In the genomic region with DNA sequence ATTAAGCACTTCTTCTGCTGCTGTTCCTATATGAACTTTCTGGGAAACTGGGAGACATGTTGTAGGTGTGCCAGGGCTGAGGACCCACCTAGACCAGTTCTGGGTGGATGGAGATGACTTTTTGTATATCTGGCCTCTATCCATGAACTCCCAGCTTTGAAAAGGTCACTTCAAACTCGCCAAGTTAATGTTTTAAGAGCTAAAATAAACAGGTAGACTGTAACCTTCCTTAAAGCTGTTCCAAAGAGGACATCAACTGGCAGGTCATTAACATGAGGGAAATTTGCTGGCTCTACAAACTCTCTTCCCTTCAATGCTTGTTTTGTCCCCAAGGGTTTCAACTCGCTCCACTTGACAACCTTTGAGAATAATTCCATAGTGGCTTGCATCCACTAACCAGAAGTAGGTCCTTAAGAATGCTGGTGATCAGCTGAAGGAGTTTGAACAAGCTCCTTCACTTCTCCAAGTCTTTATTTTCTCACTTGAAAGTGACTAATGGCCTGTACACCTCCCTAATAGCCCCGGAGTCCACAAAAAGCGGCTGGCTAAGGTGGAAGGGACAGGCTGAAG, we compare ENCODE assay signal across 31 mouse cellular contexts.
DNase-seq lines count a peak whose midpoint lies in the region; ATAC-seq lines count a peak whose summit lies in the region.
"Had no signal": no experiment of that assay in that cellular context is flagged by ENCODE, and none has a peak within 500 bp of the region (broad histone marks: within the 10 kb centered on the region; RNA-seq: fewer than 3 reads in every experiment).

No protein-coding gene starts in this region.

- H3K4me1 ChIP-seq in lung, embryonic 15.5 days: peaks cover 3% of the 10 kb centered on the region; the same call in 1 of the 2 replicates
- H3K4me1 ChIP-seq: embryonic facial prominence, embryonic 13.5 days; forebrain, embryonic 10.5 days; forebrain, embryonic 13.5 days; heart, embryonic 10.5 days; heart, embryonic 13.5 days had no signal

- no peak overlapping the region for H3K9ac ChIP-seq in lung, embryonic 15.5 days
- H3K9ac ChIP-seq: embryonic facial prominence, embryonic 13.5 days; forebrain, embryonic 13.5 days; heart, embryonic 13.5 days; hindbrain, embryonic 14.5 days had no signal

- peak; percentile 75 for DNase-seq in kidney, adult 9 months
- DNase-seq in kidney, adult 8-10 months: no peak
- peak; percentile 17 to 62 for DNase-seq in lung, adult 18-20 months
- DNase-seq in lung, postnatal 14 days: no peak
- peak; percentile 70 for DNase-seq in lung, postnatal 25 days (ENCODE audit: low spot score)
- no peak for DNase-seq in adrenal gland, adult 2 months
- DNase-seq: adrenal gland, postnatal 25 days; B cell, adult 2 months; cerebellum, adult 11-12 months; cerebellum, adult 8-10 months; cerebellum, postnatal 10 days; cerebellum, postnatal 36 days; embryo, embryonic 11 days; gastrocnemius, postnatal 25 days; heart, adult 18-20 months; heart, postnatal 14 days; heart, postnatal 4 days had no signal

- peaks cover 45% of the 10 kb centered on the region for H3K27me3 ChIP-seq in lung, embryonic 15.5 days
- H3K27me3 ChIP-seq: CH12.LX; embryonic facial prominence, embryonic 13.5 days; forebrain, embryonic 13.5 days; heart, embryonic 13.5 days; Patski had no signal

- peak; percentile 37; the same call in 1 of the 2 replicates for ATAC-seq in lung, embryonic 15.5 days (ENCODE audit: borderline replicate concordance, extremely low read depth, low FRiP score, low TSS enrichment)
- ATAC-seq in erythroblast, adult 5-6 weeks (replicated peaks; ENCODE audit: low FRiP score, poor library complexity, severe bottlenecking): no peak
- ATAC-seq: forebrain, embryonic 13.5 days; forebrain, embryonic 16.5 days; hindbrain, postnatal 0 days; Patski had no signal

- no peak overlapping the region for H3K4me3 ChIP-seq in lung, embryonic 15.5 days
- H3K4me3 ChIP-seq: embryonic facial prominence, embryonic 10.5 days; embryonic facial prominence, embryonic 13.5 days; forebrain, embryonic 10.5 days; forebrain, embryonic 13.5 days; heart, embryonic 10.5 days; heart, embryonic 13.5 days had no signal

- no peak overlapping the region for H3K27ac ChIP-seq in lung, embryonic 15.5 days
- H3K27ac ChIP-seq: embryonic facial prominence, embryonic 10.5 days; embryonic facial prominence, embryonic 13.5 days; forebrain, embryonic 10.5 days; forebrain, embryonic 13.5 days; heart, embryonic 10.5 days; heart, embryonic 13.5 days; hindbrain, embryonic 14.5 days; hindbrain, postnatal 0 days had no signal

- no peaks in the 10 kb centered on the region for H3K9me3 ChIP-seq in lung, embryonic 15.5 days
- H3K9me3 ChIP-seq: embryonic facial prominence, embryonic 10.5 days; embryonic facial prominence, embryonic 13.5 days; forebrain, embryonic 10.5 days; forebrain, embryonic 13.5 days; G1E; heart, embryonic 10.5 days; heart, embryonic 13.5 days had no signal

- WGBS in lung, embryonic 15.5 days: 32% methylated on average over 4 of the region's 4 CpGs

- no peaks in the 10 kb centered on the region for H3K36me3 ChIP-seq in lung, embryonic 15.5 days
- H3K36me3 ChIP-seq: embryonic facial prominence, embryonic 10.5 days; embryonic facial prominence, embryonic 13.5 days; forebrain, embryonic 10.5 days; G1E; heart, embryonic 10.5 days; heart, embryonic 13.5 days had no signal

- no peak overlapping the region for H3K4me2 ChIP-seq in lung, embryonic 15.5 days
- H3K4me2 ChIP-seq: embryonic facial prominence, embryonic 13.5 days; forebrain, embryonic 13.5 days; heart, embryonic 13.5 days; hindbrain, embryonic 14.5 days had no signal

Comparison
In these comparisons a context has a peak if more than half of its experiments do, and no peak if none do; other contexts are left out.
1. DNase-seq: peak in kidney, adult 9 months (single experiment), lung, adult 18-20 months (2 of 2) and lung, postnatal 25 days (single experiment); none in kidney, adult 8-10 months (0 of 2), lung, postnatal 14 days (single experiment) and adrenal gland, adult 2 months (single experiment).